Comparison of ENCODE assay signal across 20 mouse cellular contexts in the genomic region with DNA sequence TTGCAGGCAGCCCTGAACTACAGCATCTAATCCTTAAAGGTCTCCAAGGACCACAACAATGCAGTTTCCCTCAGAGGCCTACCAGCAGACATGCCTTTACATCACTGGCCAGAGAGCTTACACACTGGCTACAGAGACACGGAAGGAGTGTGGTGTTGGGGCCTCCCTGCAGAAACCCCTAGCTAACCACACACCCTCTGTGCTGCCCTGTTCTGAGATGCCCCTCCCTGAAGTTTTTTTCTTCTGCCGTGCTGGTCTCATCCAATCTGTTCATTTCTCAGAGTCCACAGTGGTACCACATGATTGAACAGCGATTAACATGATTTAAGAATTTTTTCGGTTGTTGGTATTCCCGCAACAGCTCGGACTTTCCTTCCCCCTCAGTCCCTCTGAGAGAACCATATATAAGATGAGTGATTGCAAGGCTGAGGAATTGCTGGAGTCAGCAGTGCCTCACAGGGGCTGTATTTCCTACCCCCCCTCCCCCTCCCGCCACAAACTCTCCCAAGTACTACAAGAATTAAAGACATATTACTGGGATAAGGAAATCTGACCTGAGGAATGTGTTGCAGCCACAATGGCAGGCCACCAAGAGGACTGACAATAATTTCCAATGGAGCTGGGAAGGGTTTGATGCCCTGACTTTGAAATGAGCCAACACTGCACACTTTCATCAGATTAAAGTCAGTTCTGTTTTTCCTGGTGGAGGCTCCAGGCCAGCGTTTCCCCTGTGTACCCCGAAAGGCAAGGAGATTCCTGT.
DNase-seq lines count a peak whose midpoint lies in the region; ATAC-seq and TF ChIP-seq lines count a peak whose summit lies in the region.
"Had no signal": no experiment of that assay in that cellular context is flagged by ENCODE, and none has a peak within 500 bp of the region (broad histone marks: within the 10 kb centered on the region; RNA-seq: fewer than 3 reads in every experiment).

No protein-coding gene starts in this region.

- H3K4me1 ChIP-seq in embryonic facial prominence, embryonic 14.5 days (ENCODE audit: control insufficient read depth, insufficient read depth, low read length) = peaks cover 27% of the 10 kb centered on the region
- H3K4me1 ChIP-seq in limb, embryonic 14.5 days (ENCODE audit: control insufficient read depth, insufficient read depth, low read length) = peaks cover 36% of the 10 kb centered on the region
- peaks cover 29% of the 10 kb centered on the region for H3K4me1 ChIP-seq in heart, embryonic 12.5 days (replicated peaks)
- H3K4me1 ChIP-seq: forebrain, embryonic 13.5 days had no signal

- 44% methylated on average over 9 of the region's 9 CpGs for WGBS in embryonic facial prominence, embryonic 14.5 days
- 57% methylated on average over 9 of the region's 9 CpGs for WGBS in limb, embryonic 14.5 days
- WGBS in heart, embryonic 12.5 days = 78% methylated on average over 9 of the region's 9 CpGs

- H3K27me3 ChIP-seq in embryonic facial prominence, embryonic 14.5 days (replicated peaks; ENCODE audit: control insufficient read depth, insufficient read depth, low read length) = no peaks in the 10 kb centered on the region
- H3K27me3 ChIP-seq in limb, embryonic 14.5 days (ENCODE audit: control insufficient read depth, insufficient read depth, low read length) = no peaks in the 10 kb centered on the region
- H3K27me3 ChIP-seq in heart, embryonic 12.5 days (replicated peaks) = no peaks in the 10 kb centered on the region
- H3K27me3 ChIP-seq: liver, embryonic 15.5 days; neural tube, embryonic 13.5 days; stomach, embryonic 15.5 days had no signal

- ATAC-seq in common myeloid progenitor, adult 5-6 weeks (replicated peaks; ENCODE audit: low read depth, poor library complexity, severe bottlenecking) = 0 out of 2 replicates have a peak, but pooled peaks have one; percentile 15
- peak; percentile 73 for ATAC-seq in embryonic facial prominence, embryonic 14.5 days (ENCODE audit: low read depth)
- ATAC-seq in limb, embryonic 14.5 days (ENCODE audit: low FRiP score, low read depth) = peak; percentile 51
- no peak for ATAC-seq in heart, embryonic 12.5 days (ENCODE audit: insufficient number of reproducible peaks, low FRiP score)
- ATAC-seq in erythroid progenitor cell, adult 5-6 weeks (replicated peaks; ENCODE audit: low FRiP score, poor library complexity, severe bottlenecking) = no peak
- ATAC-seq: CD4-positive, CD25-positive, alpha-beta regulatory T cell, adult 4 months; forebrain, embryonic 13.5 days had no signal

- no peak overlapping the region for H3K4me2 ChIP-seq in embryonic facial prominence, embryonic 14.5 days (ENCODE audit: low read depth, low read length)
- no peak overlapping the region for H3K4me2 ChIP-seq in limb, embryonic 14.5 days (replicated peaks; ENCODE audit: low read depth, low read length, severe bottlenecking)
- no peak overlapping the region for H3K4me2 ChIP-seq in heart, embryonic 12.5 days
- H3K4me2 ChIP-seq: forebrain, embryonic 13.5 days; liver, embryonic 15.5 days; midbrain, embryonic 11.5 days; neural tube, embryonic 13.5 days; stomach, embryonic 15.5 days had no signal

- H3K27ac ChIP-seq in embryonic facial prominence, embryonic 14.5 days (replicated peaks; ENCODE audit: low read depth, low read length) = peak overlapping the region; percentile 57
- H3K27ac ChIP-seq in limb, embryonic 14.5 days (replicated peaks; ENCODE audit: low read depth, low read length) = no peak overlapping the region
- no peak overlapping the region for H3K27ac ChIP-seq in heart, embryonic 12.5 days (ENCODE audit: poor library complexity, severe bottlenecking)
- H3K27ac ChIP-seq: forebrain, embryonic 13.5 days; liver, embryonic 15.5 days; macrophage; neural tube, embryonic 13.5 days had no signal

- H3K9ac ChIP-seq in embryonic facial prominence, embryonic 14.5 days (ENCODE audit: low read depth, low read length) = no peak overlapping the region
- no peak overlapping the region for H3K9ac ChIP-seq in limb, embryonic 14.5 days (ENCODE audit: low read depth, low read length, severe bottlenecking)
- no peak overlapping the region for H3K9ac ChIP-seq in heart, embryonic 12.5 days
- H3K9ac ChIP-seq: forebrain, embryonic 13.5 days; liver, embryonic 15.5 days; neural tube, embryonic 13.5 days; stomach, embryonic 15.5 days had no signal

- TF ChIP-seq POLR2A in limb, embryonic 14.5 days (IDR thresholded peaks at IDR 0.05; ENCODE audit: borderline replicate concordance, extremely low read depth, insufficient read depth, insufficient read length) = no peak

- H3K4me3 ChIP-seq in embryonic facial prominence, embryonic 14.5 days (ENCODE audit: low read depth, low read length) = no peak overlapping the region
- no peak overlapping the region for H3K4me3 ChIP-seq in limb, embryonic 14.5 days (replicated peaks; ENCODE audit: low read length)
- no peak overlapping the region for H3K4me3 ChIP-seq in heart, embryonic 12.5 days
- H3K4me3 ChIP-seq: forebrain, embryonic 13.5 days; liver, embryonic 15.5 days; neural tube, embryonic 13.5 days; stomach, embryonic 15.5 days had no signal

- H3K36me3 ChIP-seq in embryonic facial prominence, embryonic 14.5 days (ENCODE audit: control insufficient read depth, insufficient read depth, low read length) = peaks cover 11% of the 10 kb centered on the region
- peaks cover 6% of the 10 kb centered on the region; the same call in 1 of the 2 replicates for H3K36me3 ChIP-seq in limb, embryonic 14.5 days (ENCODE audit: control insufficient read depth, insufficient read depth, low read length)
- peaks cover 5% of the 10 kb centered on the region for H3K36me3 ChIP-seq in heart, embryonic 12.5 days
- H3K36me3 ChIP-seq: G1E; liver, embryonic 15.5 days; neural tube, embryonic 13.5 days; stomach, embryonic 15.5 days had no signal

- peak; percentile 22 to 31 for DNase-seq in kidney, postnatal 4 days
- no peak for DNase-seq in kidney, adult 11 months
- DNase-seq in embryonic facial prominence, embryonic 14.5 days (ENCODE audit: low spot score) = peak; percentile 78
- peak; percentile 47 for DNase-seq in limb, embryonic 14.5 days (ENCODE audit: low spot score)
- DNase-seq: cerebellum, adult 9-10 months; embryo, embryonic 11 days; heart, adult 11 months; kidney, postnatal 14 days; right cerebral cortex, postnatal 14 days had no signal

- H3K9me3 ChIP-seq in embryonic facial prominence, embryonic 14.5 days (ENCODE audit: control insufficient read depth, low read length) = no peaks in the 10 kb centered on the region
- no peaks in the 10 kb centered on the region for H3K9me3 ChIP-seq in limb, embryonic 14.5 days (ENCODE audit: control insufficient read depth, low read length)
- no peaks in the 10 kb centered on the region for H3K9me3 ChIP-seq in heart, embryonic 12.5 days (replicated peaks)
- H3K9me3 ChIP-seq: forebrain, embryonic 13.5 days; G1E; liver, embryonic 15.5 days; neural tube, embryonic 13.5 days; stomach, embryonic 15.5 days had no signal

Comparison
In these comparisons a context has a peak if more than half of its experiments do, and no peak if none do; other contexts are left out.
1. ATAC-seq: peak in common myeloid progenitor, adult 5-6 weeks (single experiment), embryonic facial prominence, embryonic 14.5 days (single experiment) and limb, embryonic 14.5 days (single experiment); none in heart, embryonic 12.5 days (single experiment) and erythroid progenitor cell, adult 5-6 weeks (single experiment).